Mouse (Mus musculus): ENCODE data around the gene Atrip.

GRCm38 (mm10) chr9:109015397-109015796, 58.5 kb downstream of the Atrip start:
- no peak for TF ChIP-seq POLR2A (IDR thresholded peaks at IDR 0.05; ENCODE audit: control insufficient read depth, low read depth, low read length)
- no peak for TF ChIP-seq CTCF (IDR thresholded peaks at IDR 0.05; ENCODE audit: control insufficient read depth, insufficient read depth, insufficient replicate concordance, low read depth, low read length)

Data from testis, adult 2 months (tissue).